ENCODE assay signal across 19 mouse cellular contexts in the genomic region with DNA sequence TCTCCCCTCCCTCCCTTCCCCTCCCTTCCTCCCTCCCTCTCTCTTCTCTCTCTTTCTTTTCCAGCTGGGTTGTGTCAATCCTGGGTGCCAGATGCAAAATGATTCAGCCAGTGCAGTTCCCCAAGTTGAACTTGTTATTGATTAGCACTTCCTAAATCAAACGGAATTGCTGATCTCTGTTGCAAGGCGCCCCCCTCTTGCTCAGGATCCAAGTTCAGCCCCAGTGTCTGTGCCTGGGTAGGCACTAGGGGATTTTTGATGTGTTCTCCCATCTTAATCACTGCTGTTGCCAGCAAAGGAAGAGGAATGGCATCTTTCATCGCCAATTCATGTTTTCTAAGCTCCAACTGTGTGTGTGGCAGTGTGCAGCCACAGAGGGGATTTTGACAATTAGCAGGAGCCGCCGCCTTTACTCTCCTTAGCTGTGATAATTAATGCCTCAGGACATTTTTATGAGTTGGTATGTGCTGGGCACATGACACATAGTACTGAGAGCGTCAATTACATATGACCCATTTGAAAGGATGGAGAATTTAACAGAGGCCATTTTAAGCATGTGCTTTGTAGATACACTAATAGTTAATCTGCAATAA.
DNase-seq lines count a peak whose midpoint lies in the region; ATAC-seq and TF ChIP-seq lines count a peak whose summit lies in the region.
"Had no signal": no experiment of that assay in that cellular context is flagged by ENCODE, and none has a peak within 500 bp of the region (broad histone marks: within the 10 kb centered on the region; RNA-seq: fewer than 3 reads in every experiment).

No protein-coding gene starts in this region.

- TF ChIP-seq CTCF in midbrain, postnatal 0 days (IDR thresholded peaks at IDR 0.05) = no peak

- no peak overlapping the region for H3K4me3 ChIP-seq in forebrain, embryonic 12.5 days (replicated peaks)
- no peak overlapping the region for H3K4me3 ChIP-seq in forebrain, embryonic 10.5 days
- no peak overlapping the region for H3K4me3 ChIP-seq in midbrain, embryonic 10.5 days
- no peak overlapping the region for H3K4me3 ChIP-seq in midbrain, postnatal 0 days (ENCODE audit: low read depth, low read length)
- H3K4me3 ChIP-seq: erythroblast, embryonic 14.5 days; liver, embryonic 12.5 days; lung, embryonic 15.5 days had no signal

- H3K4me1 ChIP-seq in forebrain, embryonic 12.5 days = peaks cover 6% of the 10 kb centered on the region; the same call in 1 of the 2 replicates
- peaks cover 19% of the 10 kb centered on the region for H3K4me1 ChIP-seq in forebrain, embryonic 10.5 days
- peaks cover 8% of the 10 kb centered on the region; the same call in 1 of the 2 replicates for H3K4me1 ChIP-seq in midbrain, embryonic 10.5 days
- no peaks in the 10 kb centered on the region for H3K4me1 ChIP-seq in midbrain, postnatal 0 days (ENCODE audit: insufficient read depth, low read length)
- H3K4me1 ChIP-seq: liver, embryonic 12.5 days; lung, embryonic 15.5 days had no signal

- no peak for DNase-seq in forebrain, embryonic 10.5 days (ENCODE audit: extremely low spot score, low spot score)
- no peak for DNase-seq in midbrain, embryonic 10.5 days (ENCODE audit: low spot score)
- no peak for DNase-seq in midbrain, postnatal 0 days (ENCODE audit: low spot score)
- DNase-seq in mesoderm, embryonic 11.5 days (ENCODE audit: low read depth, low spot score) = peak; percentile 16
- DNase-seq in urinary bladder, adult 18-20 months (ENCODE audit: low spot score in 2 of 2) = no peak
- no peak for DNase-seq in thymus, postnatal 36 days
- DNase-seq: adrenal gland, adult 2 months; cerebellum, adult 11 months; cerebellum, postnatal 14 days; heart, postnatal 14 days; kidney, adult 2 months; right cerebral cortex, adult 18-20 months; spleen, adult 18-20 months had no signal

- no peak overlapping the region for H3K27ac ChIP-seq in forebrain, embryonic 12.5 days
- no peak overlapping the region for H3K27ac ChIP-seq in forebrain, embryonic 10.5 days
- peak overlapping the region; percentile 38; the same call in 1 of the 2 replicates for H3K27ac ChIP-seq in midbrain, embryonic 10.5 days (replicated peaks)
- H3K27ac ChIP-seq in midbrain, postnatal 0 days (ENCODE audit: low read depth, low read length) = no peak overlapping the region
- H3K27ac ChIP-seq: liver, embryonic 12.5 days; lung, embryonic 15.5 days had no signal

- H3K9ac ChIP-seq in forebrain, embryonic 12.5 days = no peak overlapping the region
- no peak overlapping the region for H3K9ac ChIP-seq in midbrain, postnatal 0 days (replicated peaks; ENCODE audit: low read length, poor library complexity, severe bottlenecking)
- H3K9ac ChIP-seq: liver, embryonic 12.5 days; lung, embryonic 15.5 days had no signal

- 45% methylated on average over 6 of the region's 6 CpGs for WGBS in forebrain, embryonic 12.5 days
- 62% methylated on average over 6 of the region's 6 CpGs for WGBS in forebrain, embryonic 10.5 days
- 70% methylated on average over 6 of the region's 6 CpGs for WGBS in midbrain, embryonic 10.5 days
- 37% methylated on average over 6 of the region's 6 CpGs for WGBS in midbrain, postnatal 0 days

- H3K27me3 ChIP-seq in forebrain, embryonic 12.5 days = no peaks in the 10 kb centered on the region
- peaks cover 6% of the 10 kb centered on the region for H3K27me3 ChIP-seq in forebrain, embryonic 10.5 days (ENCODE audit: poor library complexity, severe bottlenecking)
- H3K27me3 ChIP-seq in midbrain, embryonic 10.5 days (ENCODE audit: low read depth, poor library complexity, severe bottlenecking) = no peaks in the 10 kb centered on the region
- H3K27me3 ChIP-seq in midbrain, postnatal 0 days (ENCODE audit: insufficient read depth, low read length) = no peaks in the 10 kb centered on the region
- H3K27me3 ChIP-seq: CH12.LX; liver, embryonic 12.5 days; lung, embryonic 15.5 days had no signal

- no peaks in the 10 kb centered on the region for H3K36me3 ChIP-seq in forebrain, embryonic 12.5 days (replicated peaks)
- H3K36me3 ChIP-seq in forebrain, embryonic 10.5 days (replicated peaks) = no peaks in the 10 kb centered on the region
- H3K36me3 ChIP-seq in midbrain, embryonic 10.5 days = no peaks in the 10 kb centered on the region
- no peaks in the 10 kb centered on the region for H3K36me3 ChIP-seq in midbrain, postnatal 0 days (ENCODE audit: insufficient read depth, low read length)
- H3K36me3 ChIP-seq: liver, embryonic 12.5 days; lung, embryonic 15.5 days had no signal

- no peak overlapping the region for H3K4me2 ChIP-seq in forebrain, embryonic 12.5 days
- H3K4me2 ChIP-seq in midbrain, postnatal 0 days (ENCODE audit: low read depth, low read length, poor library complexity, severe bottlenecking) = no peak overlapping the region
- H3K4me2 ChIP-seq: heart, embryonic 11.5 days; liver, embryonic 12.5 days; lung, embryonic 15.5 days had no signal

- no peaks in the 10 kb centered on the region for H3K9me3 ChIP-seq in forebrain, embryonic 12.5 days
- H3K9me3 ChIP-seq in forebrain, embryonic 10.5 days = no peaks in the 10 kb centered on the region
- no peaks in the 10 kb centered on the region for H3K9me3 ChIP-seq in midbrain, embryonic 10.5 days (replicated peaks)
- H3K9me3 ChIP-seq in midbrain, postnatal 0 days (ENCODE audit: low read length) = no peaks in the 10 kb centered on the region
- H3K9me3 ChIP-seq: liver, embryonic 12.5 days; lung, embryonic 15.5 days had no signal

- peak; percentile 41; the same call in 1 of the 2 replicates for ATAC-seq in forebrain, embryonic 12.5 days (ENCODE audit: low FRiP score)
- ATAC-seq in midbrain, postnatal 0 days (ENCODE audit: low FRiP score) = no peak
- ATAC-seq: liver, embryonic 12.5 days had no signal
